Mouse (Mus musculus) cerebellum, adult 9-11 months (tissue): ENCODE measurements around the gene Wipf3.
A peak's percentile ranks its signal among the peaks of the same experiment; 100 is the strongest.

Source experiments
- DNase-seq: peaks from one replicate; pipeline ENCODE4 v3.0.0; 2022

Gene Wipf3

DNA sequence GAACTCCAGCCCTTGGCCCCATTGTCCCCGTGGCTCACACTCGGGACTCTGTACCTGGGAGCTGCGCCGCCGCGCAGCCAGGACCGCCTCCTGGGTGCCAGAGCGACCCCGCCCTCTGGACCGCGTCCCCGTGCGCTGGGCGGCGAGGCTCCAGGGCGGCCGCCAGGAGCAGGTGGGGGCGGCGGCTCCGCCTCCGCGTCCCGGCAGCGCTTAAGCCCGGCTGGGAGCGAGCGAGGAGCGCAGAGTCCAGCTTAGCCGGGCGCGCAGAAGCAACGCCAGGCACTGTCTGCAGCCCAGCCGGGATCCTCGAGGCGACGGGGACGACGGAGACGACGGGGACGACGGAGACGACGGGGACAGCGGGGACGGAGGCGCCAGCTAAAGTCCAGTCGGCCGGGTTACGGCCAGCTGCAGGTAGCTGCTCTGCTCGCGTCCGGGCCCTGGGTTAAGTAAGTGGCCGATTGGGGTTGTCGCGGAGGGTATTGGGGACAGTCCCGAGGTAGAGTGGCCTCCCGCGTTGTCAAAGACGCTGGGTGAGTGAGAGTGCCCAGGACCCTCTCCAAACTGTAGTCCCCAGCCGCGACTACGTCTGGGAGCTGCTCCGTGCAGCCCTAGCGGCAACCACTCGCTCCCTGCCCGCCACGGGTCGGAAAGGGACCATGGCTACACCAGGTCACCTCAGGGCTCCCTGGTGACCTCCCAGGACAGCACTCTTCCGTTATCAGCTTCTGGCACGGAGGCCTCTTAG is at the start of gene Wipf3:
Gene Wipf3 (plus strand): TSS at position 157 of the 748 bp plus-strand sequence.
- DNase-seq: peak; percentile 82

DNA sequence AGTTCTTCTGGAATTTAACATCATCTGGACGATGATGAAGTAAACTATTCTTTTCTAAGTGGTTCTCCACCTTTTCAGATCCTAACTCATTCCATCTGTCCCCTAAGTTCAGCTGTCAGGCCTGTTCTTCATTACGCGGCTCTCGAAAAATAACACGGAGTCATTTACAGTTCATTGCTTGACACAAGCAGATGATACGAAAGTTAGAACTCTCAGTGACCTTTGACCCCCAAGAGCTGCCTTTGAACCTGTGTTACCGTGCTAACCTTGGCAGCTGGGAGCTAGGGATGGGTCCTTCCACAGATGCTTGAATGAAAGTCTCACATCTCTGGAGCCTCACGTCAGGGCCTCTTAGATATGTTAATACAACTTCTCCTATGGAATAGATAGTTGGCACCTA is 46.8 kb upstream of the Wipf3 start:
- DNase-seq: no peak

DNA sequence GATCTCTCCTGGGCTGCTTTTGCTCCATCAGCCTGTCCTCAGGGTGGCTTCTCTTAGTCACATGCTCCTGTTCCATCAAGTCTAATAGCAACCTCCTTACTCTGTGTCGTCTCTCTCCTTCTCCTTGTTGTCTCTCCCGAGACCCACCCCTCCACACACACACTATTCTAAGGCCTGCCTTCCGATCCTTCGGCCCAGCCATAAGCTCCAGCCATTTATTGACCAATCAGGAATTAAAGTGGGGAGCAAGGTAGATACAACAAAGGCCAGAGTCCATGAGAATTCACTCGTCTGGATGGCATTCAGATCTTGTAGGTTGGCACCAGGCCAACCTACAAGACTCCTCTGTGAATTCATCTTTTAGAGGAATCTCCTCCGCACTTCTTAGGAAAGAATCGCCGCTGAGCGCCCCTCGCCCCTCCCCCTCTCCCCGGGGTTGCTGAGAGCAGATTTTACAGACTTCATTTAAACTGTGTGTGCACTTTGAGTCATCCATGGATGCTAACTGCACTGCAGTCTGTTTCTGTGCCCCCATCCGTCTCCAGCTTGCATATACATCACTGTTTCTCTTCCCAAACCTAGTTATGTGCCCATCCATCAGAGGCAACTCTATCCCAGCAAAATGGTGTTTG is 45.4 kb upstream of the Wipf3 start:
- DNase-seq: no peak

DNA sequence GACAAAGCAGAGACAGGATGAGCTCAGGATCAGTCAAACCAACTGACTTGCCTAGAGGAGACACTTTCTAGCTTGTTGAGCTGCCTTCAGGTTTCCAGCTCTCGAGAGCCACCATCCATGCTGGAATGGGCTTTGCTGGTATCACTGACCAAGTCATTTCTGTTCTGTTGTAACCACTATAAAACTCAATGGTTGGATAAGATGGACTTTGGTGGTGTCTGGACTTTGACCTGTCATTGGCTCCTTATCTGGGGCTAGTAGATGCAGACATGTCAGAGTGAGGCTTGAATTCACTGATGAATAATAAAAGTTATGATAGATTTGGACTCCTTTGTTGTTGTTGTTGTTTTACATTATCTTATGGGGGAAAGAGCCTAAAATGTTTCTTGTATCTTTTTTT is 44.6 kb upstream of the Wipf3 start:
- DNase-seq: no peak

DNA sequence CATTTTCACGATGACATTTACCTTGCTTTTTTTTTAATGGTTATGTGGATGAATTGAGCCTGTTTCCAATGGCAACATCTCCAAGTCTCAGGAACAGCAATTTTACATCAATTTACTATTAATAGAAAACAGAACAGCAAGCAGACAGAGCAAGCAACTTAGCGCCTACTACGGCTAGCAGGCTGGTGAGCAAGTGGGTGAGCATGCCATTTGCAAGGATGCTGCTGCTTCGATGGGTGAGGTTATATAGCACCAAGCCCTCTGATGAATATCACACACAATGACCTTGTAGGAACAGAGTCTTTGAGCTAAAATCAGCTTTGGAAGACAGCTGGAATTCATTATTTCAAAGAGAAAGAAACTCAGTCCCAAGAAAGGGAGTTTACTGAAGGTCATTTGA is 43.0 kb upstream of the Wipf3 start:
- DNase-seq: no peak

DNA sequence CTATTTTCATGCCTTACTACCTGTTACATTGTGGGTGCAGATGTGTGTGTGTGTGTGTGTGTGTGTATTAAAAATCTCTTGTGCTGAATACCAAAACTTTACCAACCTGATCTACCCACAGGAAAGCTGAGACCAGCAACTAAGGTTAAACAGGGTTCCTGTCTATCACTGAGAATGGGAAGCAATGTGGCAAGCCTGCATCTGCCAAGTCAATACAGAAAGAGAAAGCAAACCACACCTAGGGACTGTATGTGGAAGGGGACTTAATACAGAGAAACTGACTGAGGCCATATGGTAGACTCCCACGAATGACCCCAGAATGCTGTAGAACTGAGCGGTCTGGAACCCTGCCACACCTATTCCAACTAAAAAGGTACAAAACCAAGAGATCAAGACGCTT is 42.4 kb upstream of the Wipf3 start:
- DNase-seq: no peak

DNA sequence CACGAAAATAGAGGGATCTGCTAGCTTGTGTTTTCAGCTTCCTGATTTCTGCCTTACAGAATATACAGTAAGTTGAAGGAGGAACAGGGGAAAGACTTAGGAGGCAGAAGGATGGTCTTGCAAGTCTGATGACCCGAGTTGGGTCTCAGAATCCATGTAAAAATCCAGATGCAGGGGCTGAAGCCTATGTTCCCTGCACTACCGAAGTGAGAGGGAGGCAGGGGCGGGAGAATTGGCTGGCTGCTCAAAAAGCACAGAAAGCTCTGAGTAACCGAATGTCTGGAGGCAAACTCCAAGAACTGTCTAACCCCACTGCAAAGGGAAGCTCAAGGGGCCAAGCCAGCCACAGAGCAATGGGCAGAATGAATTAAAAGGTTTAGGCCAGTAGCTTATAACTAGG is 41.7 kb upstream of the Wipf3 start:
- DNase-seq: no peak

DNA sequence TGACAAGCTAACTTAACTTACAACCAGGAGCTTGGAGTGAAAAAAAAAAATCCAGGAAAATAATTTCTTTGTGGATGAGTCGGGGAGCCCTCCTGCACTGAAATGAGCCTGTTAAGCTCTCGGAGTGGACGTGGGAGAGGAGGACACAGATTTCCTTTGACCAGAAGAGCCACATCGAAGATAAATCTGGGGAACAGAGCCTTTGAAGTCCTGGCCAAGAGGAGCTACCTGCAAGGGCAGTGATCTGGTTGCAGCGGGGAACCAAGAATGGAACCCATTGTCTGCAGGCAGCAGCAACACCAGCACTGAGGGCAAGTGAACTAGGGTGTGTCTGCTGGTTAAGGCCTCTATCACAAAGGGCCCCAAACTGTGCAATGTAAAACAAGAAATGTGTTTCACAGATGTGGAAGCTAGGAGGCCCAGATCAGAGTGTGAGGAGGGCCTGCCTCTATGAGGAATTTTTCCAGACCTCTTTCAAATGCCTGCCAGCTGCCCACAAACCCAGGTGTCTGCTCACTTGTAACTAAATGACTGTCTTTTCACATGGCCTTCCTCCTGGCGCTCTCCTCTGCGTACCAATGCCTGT is 40.6 kb upstream of the Wipf3 start:
- no peak for DNase-seq

DNA sequence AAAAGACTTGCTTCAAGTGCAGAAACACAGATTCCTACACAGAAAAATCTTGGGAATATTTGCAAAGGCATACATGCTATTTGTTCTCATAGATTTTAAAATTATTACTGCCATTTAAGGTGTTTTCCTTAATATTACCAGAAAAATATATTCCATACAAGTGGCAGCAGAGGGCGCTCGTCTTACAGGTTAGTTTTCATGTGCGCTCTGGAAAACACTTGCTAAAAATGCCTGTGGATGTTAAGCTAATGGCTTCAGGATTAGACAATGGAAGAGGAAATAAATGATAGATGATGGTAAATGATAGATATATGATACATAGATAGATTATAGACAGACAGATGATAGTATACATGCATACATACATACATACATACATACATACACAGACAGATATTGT is 37.6 kb upstream of the Wipf3 start:
- peak; percentile 49 for DNase-seq

DNA sequence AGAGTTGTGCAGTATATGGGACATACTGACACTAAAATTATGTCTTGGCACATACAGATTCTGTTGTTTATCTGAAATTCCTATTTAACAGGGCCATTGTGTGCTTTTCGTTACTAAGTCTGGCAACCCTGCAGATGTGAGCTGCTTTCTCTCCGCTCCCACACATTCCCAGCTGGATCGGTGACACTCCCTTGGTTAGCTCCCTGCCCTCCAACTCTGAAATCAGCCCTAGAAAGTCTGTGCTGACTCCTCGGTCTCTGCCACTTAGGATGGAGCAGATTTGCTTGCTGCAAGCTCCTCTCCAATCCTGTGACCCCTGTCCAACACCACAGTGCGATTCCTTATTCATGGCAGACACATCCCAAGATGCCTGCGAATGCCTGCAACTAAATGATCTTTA is 35.5 kb upstream of the Wipf3 start:
- no peak for DNase-seq

DNA sequence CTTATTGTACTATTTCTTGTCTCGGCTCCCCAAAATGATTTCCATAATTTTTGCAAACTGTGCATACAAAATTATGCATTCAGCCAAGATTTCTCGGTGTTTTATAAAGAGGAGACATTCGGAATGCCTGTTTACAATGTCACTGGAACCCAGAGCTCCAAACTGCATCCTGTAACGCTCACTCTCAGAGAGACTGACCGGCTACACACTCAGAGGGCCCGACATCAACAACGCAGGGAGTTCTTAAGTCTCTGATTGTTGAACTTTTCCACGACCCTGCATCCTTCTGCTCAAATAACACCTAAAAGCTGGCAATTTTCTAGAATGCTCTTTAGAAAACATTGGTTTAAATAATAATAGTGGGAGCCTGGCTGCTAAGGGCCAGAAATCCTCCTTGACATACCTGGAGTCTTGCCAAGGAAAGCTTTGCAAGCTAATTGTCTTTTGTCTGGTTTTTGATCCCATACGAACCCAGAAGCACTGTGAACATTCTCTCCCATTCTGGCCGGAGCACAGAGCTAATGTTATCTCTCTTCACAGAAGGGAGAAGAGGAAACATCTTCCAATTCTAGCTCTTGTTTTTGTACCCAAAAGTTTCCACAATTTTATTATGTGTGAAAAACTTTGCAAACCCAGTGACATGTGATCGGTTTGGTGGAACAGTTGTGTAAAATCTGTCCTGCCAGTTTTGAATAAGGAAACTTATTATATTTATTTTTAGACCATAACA is 30.0 kb upstream of the Wipf3 start:
- no peak for DNase-seq

DNA sequence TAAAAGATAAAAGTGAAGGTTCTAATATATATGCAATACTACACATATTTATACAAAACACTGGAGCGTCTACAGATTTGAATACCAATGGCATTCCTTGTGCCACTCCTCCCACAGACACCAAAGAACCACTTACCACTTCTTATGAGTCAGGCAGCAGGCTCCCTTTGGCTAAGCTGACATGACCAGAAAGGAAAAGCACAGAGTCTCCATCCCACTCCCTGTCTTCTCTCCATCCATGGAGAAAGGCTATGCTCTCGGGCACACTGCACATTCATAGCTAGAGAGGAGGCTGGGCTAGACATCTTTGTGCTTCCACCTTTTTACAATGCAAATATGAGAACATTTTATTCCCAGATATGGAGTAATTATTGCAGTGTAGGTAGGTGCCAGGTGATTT is 27.9 kb upstream of the Wipf3 start:
- DNase-seq: no peak

DNA sequence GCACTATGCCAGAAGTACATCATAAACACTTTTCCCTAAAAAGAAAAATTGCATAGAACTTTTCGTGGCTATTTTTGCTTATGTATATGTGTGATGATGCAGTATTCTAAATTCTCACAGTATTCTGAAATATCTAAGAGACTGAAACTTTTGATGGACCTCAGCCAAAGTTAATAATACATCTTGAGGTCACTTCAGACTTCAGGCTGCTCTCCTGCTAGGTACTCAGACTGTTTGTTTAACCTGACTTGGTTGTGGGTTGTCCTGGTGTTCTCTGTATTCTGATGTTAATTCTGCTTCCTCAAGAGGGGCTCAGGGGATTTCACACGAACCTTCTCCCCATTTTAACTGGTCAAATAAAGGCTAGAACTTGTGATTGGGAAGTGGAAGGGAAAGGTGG is 24.5 kb upstream of the Wipf3 start:
- no peak for DNase-seq

DNA sequence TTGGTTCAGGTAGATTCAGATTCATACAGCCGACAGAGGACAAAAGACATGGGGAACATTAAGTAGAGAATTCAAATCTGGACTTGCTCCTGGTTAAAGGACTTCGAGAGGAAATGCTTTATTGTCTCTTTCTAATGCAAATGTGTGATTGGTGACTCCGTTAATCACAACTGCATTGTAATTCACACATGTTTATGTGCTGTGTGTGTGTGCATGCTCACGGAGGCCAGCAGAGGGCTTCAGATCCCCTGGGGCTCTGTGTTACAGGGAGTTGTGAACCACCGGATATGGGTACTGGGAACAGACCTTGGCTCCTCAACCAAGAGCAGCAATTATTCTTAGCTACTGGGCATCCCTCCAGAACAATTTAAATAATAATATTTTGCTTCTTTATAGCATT is 23.3 kb upstream of the Wipf3 start:
- no peak for DNase-seq

DNA sequence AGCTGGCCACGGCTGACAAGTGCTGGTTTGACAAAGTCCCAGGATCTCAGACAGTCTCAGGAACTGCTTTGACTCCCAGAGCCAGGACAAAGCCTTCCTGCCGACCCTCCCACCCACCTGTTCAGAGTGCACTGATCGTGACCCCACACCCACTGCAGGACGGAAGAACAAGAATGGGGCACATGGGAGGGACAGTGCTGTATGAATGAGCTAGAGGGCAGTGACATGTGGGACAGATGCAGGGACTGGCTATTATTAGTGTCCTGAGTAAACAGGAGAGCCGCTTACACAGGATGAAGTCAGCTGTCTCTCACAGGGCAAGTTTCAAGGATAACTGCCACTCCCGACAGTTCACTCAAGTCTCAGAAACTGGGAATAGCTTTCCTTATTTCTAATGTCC is 20.1 kb upstream of the Wipf3 start:
- no peak for DNase-seq

DNA sequence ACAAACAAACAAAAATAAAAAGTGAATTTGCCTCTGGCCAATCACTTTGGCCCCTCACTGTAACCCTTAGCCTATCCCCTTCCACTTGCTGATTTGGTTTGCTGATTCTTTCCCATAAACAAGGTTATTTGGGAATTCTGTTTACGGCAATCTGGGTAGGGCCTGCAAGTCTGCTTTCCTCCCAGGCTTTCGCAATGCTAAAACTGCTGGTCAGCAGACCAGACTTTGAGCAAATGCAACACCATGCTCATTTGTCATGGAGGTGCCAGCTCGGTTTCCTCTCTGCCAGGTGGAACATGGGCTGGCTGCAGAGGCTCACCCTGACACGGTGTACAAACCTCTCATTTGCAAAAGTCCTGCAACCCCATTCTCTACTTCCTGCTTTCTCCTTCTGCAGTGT is 19.0 kb upstream of the Wipf3 start:
- no peak for DNase-seq

DNA sequence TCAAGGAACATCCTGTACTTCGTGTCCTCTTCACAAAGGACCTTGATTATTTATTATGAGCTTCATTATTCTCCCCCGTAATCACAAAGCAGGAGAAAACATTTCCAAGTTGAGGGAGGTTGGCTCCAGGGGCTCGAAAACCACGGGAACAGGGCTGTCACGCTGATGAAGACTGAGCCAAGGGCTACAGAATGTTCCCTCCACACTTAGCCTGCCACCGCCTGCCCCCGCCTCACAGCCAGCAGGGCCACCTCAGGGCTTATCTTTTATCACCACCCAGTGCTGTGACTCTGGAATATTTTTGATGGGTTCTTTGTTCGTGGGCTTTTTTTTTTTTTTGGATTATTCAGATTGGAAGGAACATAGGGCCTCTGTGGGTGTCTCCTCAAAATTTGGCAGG is 17.8 kb upstream of the Wipf3 start:
- DNase-seq: no peak

DNA sequence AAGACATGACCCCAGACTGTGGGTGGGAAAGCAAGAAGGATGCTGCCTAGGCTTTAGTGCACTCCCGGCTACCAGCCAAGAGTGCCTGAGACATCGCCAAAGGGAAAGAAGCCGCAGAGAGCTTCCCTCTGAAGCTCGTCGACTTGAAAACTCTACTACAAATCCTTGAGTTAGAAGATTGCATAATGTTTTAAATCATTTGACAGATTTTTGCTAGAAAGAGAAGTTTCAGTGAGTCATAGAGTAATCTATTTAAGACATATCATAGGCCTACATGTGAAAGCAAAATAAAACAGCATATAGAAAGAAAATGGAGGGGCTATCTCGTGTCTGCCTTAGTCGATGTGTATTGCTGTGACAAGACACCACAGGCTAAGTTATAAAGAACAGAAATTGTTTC is 16.5 kb upstream of the Wipf3 start:
- no peak for DNase-seq

DNA sequence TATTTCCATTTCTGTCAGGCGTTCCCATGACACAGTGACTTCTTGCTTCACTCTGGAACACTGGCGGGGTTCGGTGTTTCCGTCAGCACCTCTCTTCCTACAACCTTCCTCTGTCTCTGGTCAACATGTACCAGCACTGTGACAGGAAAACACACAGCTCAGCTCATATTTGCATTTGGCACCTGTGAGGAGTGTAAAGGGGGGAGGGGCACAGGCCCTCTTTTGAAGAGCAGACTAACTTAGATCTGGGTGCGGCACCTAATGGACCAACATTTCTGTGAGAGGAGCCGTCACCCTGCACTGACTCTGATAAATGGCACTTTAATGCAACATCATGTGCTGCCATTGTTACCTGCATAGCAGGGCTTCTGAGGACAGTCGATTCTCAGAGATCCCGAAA is 4.2 kb upstream of the Wipf3 start:
- no peak for DNase-seq

DNA sequence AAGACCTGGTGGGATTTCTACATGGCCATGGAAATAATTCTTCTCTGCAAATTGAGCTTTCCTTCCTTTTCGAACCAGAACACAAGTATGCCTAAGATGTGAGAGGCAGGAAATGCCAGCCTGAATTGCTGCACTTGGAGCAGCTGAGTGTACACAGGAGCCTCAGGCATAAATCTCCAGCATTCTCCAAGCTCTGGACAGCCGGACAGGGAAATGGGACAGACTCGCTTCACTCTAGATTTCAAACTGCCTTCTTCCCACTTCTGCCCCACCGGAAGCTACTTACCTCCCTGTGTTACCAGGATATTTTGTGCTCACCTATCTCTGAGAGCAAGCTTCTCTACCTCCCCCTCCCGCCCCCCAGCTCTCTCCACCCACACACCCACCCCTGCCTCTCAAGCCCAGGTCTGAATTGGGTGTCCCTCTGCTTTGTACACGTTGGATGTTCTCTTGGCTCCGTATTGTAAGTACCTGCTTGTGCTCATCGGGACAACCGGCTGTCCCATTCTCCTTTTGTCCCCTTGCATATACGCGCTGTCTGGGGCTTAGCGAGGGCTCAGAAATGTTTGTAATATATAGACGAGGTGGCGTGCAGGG is 455 bp upstream of the Wipf3 start:
- no peak for DNase-seq

DNA sequence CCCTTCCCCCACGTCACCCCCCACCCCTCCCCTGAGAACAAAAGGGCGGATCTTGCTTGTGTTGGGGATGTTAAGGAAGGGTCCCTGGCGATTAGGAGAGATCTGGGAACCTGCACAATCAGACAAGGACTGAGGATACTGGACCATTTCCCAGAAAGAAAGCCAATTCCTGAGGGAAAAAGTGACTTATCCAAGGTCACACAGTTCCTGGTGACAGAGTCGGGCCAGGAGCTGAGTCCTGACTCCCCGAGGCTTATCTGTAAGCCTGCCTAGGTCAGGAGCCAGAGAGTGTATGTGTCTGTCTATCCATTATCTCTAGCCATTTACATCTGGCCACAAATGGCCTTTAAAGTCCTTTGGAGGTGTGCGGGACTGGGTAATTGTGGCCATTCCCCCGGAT is 818 bp downstream of the Wipf3 start:
- DNase-seq: no peak

DNA sequence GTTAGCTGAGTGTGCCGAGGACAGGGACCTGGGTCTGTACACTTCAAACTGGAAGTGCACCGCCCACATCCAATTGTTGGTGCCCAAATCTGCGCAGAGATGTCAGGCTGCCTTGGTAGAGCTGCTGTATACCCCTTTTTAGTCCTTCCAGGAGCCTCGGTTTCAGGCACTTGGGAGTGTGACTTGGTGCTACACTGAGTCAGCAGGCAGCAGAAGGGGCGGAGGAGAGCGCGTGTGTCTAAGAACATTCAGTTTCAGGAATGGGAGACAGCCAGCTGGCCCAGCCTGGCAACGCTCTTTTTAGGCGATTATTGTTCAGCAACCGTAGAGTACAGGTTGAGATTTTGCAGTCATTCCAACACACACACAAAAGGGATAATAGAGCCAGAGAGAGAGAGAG is 2.4 kb downstream of the Wipf3 start:
- peak; percentile 78 for DNase-seq

DNA sequence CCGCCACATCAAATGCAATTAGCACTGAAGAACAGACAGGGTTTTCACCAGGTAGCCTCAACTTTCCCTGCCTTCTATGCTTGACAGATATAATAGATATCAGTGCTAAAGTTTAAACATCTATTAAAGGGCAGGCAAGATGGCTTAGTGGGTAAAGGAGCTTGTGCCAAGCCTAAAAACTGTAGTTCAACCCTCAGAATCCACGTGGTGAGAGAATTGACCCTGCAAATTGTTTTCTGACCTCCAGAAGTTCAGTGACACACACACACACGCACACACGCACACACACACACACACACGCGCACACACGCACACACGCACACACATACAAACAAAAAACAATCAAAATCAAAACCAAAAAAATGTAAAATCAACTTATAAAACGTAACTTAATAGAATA is 2.8 kb downstream of the Wipf3 start:
- DNase-seq: no peak
